In genomic region chr5:103341456-103341855, GRCm38 (mm10) we compare ENCODE assay signal across 9 mouse cellular contexts.
A peak's percentile ranks its signal among the peaks of the same experiment; 100 is the strongest.
DNase-seq lines count a peak whose midpoint lies in the region; ATAC-seq lines count a peak whose summit lies in the region.
"Had no signal": no experiment of that assay in that cellular context is flagged by ENCODE, and none has a peak within 500 bp of the region (broad histone marks: within the 10 kb centered on the region; RNA-seq: fewer than 3 reads in every experiment).

No protein-coding gene starts in this region.

- H3K9ac ChIP-seq in hindbrain, embryonic 13.5 days = no peak overlapping the region

- peak; percentile 71 for ATAC-seq in hindbrain, embryonic 13.5 days (ENCODE audit: low FRiP score)

- no peak overlapping the region for H3K4me3 ChIP-seq in hindbrain, embryonic 13.5 days

- 0 out of 2 replicates have a peak, but pooled peaks cover 3% of the 10 kb centered on the region for H3K9me3 ChIP-seq in hindbrain, embryonic 13.5 days

- peaks cover 35% of the 10 kb centered on the region for H3K4me1 ChIP-seq in hindbrain, embryonic 13.5 days (replicated peaks)

- 28% methylated on average over 3 of the region's 3 CpGs for WGBS in hindbrain, embryonic 13.5 days

- no peaks in the 10 kb centered on the region for H3K36me3 ChIP-seq in hindbrain, embryonic 13.5 days

- DNase-seq in adrenal gland, postnatal 25 days = peak; percentile 23
- no peak for DNase-seq in adrenal gland, adult 2 months
- peak; percentile 60 for DNase-seq in retina, postnatal 1 day
- no peak for DNase-seq in retina, embryonic 14.5 days (ENCODE audit: low spot score)
- peak; percentile 83 for DNase-seq in urinary bladder, postnatal 14 days (ENCODE audit: low spot score)
- DNase-seq in spleen, postnatal 10 days (ENCODE audit: low spot score in 2 of 2) = no peak
- DNase-seq in thymus, postnatal 14 days = no peak
- DNase-seq: thymus, postnatal 25 days had no signal

- no peak overlapping the region for H3K4me2 ChIP-seq in hindbrain, embryonic 13.5 days

- peaks cover 8% of the 10 kb centered on the region; the same call in 1 of the 2 replicates for H3K27me3 ChIP-seq in hindbrain, embryonic 13.5 days

- peak overlapping the region; percentile 76 for H3K27ac ChIP-seq in hindbrain, embryonic 13.5 days

Comparison
In these comparisons a context has a peak if more than half of its experiments do, and no peak if none do; other contexts are left out.
1. DNase-seq: peak in adrenal gland, postnatal 25 days (single experiment), retina, postnatal 1 day (single experiment) and urinary bladder, postnatal 14 days (single experiment); none in adrenal gland, adult 2 months (single experiment), retina, embryonic 14.5 days (single experiment), spleen, postnatal 10 days (0 of 2) and thymus, postnatal 14 days (single experiment).